Mouse (Mus musculus) frontal cortex, adult 2 months (tissue): ENCODE measurements around the gene Zdhhc21. TPM values are rescaled to one million over a fixed set of nuclear protein-coding genes. Genes with fewer than 3 reads are reported as not detected.

Source experiments
- DNase-seq, 2 experiments: peaks; one replicate each; pipeline ENCODE4 v3.0.0; 2022; ENCODE audit warnings: low spot score in 1 of 2; ENCODE audit errors: extremely low spot score in 1 of 2
- polyA plus RNA-seq: library from polyadenylated mRNA; depleted of rRNA; stranded (reverse); fragments of >200 nt; gene quantifications from 2 replicates; pipeline ENCODE4 v1.2.3, GENCODE M21; 2012

Gene Zdhhc21
- polyA plus RNA-seq, 1 experiment: 16.7 TPM

- no peak for DNase-seq
Measured at GRCm38 (mm10) chr4:82864974-82865699, 5.4 kb upstream of the Zdhhc21 start.

GRCm38 (mm10) chr4:82863316-82863715, 3.6 kb upstream of the Zdhhc21 start:
- DNase-seq: no peak

GRCm38 (mm10) chr4:82861451-82861850, 1.7 kb upstream of the Zdhhc21 start:
- DNase-seq: no peak

GRCm38 (mm10) chr4:82860566-82860965, 808 bp upstream of the Zdhhc21 start:
- DNase-seq: no peak

- no peak for DNase-seq
Measured at GRCm38 (mm10) chr4:82858431-82859010, 1.2 kb downstream of the Zdhhc21 start.

- no peak for DNase-seq
Measured at GRCm38 (mm10) chr4:82856986-82857385, 2.8 kb downstream of the Zdhhc21 start.

GRCm38 (mm10) chr4:82853809-82854208, 5.9 kb downstream of the Zdhhc21 start:
- peak in 1 of 2 experiments; percentile 35 for DNase-seq

GRCm38 (mm10) chr4:82848552-82849234, 11.1 kb downstream of the Zdhhc21 start:
- no peak for DNase-seq

GRCm38 (mm10) chr4:82837526-82838240, 22.1 kb downstream of the Zdhhc21 start:
- peak in 1 of 2 experiments; percentile 22 for DNase-seq

- no peak for DNase-seq
Measured at GRCm38 (mm10) chr4:82831155-82831554, 28.6 kb downstream of the Zdhhc21 start.

- no peak for DNase-seq
Measured at GRCm38 (mm10) chr4:82829429-82829828, 30.3 kb downstream of the Zdhhc21 start.

GRCm38 (mm10) chr4:82827001-82827400, 32.8 kb downstream of the Zdhhc21 start:
- DNase-seq: no peak

GRCm38 (mm10) chr4:82817833-82818232, 41.9 kb downstream of the Zdhhc21 start:
- no peak for DNase-seq

- no peak for DNase-seq
Measured at GRCm38 (mm10) chr4:82816351-82816750, 43.4 kb downstream of the Zdhhc21 start.

- no peak for DNase-seq
Measured at GRCm38 (mm10) chr4:82815296-82815695, 44.5 kb downstream of the Zdhhc21 start.

GRCm38 (mm10) chr4:82813356-82813755, 46.4 kb downstream of the Zdhhc21 start:
- DNase-seq: no peak

GRCm38 (mm10) chr4:82807811-82808210, 51.9 kb downstream of the Zdhhc21 start:
- no peak for DNase-seq

- DNase-seq: peak in 1 of 2 experiments; percentile 42
Measured at GRCm38 (mm10) chr4:82806176-82806757, 53.5 kb downstream of the Zdhhc21 start.

GRCm38 (mm10) chr4:82804019-82804418, 55.7 kb downstream of the Zdhhc21 start:
- peak in 1 of 2 experiments; percentile 64 for DNase-seq

GRCm38 (mm10) chr4:82793608-82794007, 66.2 kb downstream of the Zdhhc21 start:
- no peak for DNase-seq
